Mouse (Mus musculus) ES-Bruce4 (cell line): ENCODE results near the gene Gas7.

Experiments used
- CTCF ChIP-seq: IDR thresholded peaks from one replicate; pipeline ENCODE4 v1.8.1; 2011; ENCODE audit warnings: low read depth, low read length
- POLR2A ChIP-seq: IDR thresholded peaks from one replicate; pipeline ENCODE4 v1.8.1; 2011; ENCODE audit warnings: low read length; ENCODE audit not compliant: insufficient read depth

- TF ChIP-seq CTCF (no peak), POLR2A (no peak)
Measured at GRCm38 (mm10) chr11:67451525-67451924, 3.7 kb upstream of the Gas7 start.
